ENCODE assay signal across 9 mouse cellular contexts in the genomic region with DNA sequence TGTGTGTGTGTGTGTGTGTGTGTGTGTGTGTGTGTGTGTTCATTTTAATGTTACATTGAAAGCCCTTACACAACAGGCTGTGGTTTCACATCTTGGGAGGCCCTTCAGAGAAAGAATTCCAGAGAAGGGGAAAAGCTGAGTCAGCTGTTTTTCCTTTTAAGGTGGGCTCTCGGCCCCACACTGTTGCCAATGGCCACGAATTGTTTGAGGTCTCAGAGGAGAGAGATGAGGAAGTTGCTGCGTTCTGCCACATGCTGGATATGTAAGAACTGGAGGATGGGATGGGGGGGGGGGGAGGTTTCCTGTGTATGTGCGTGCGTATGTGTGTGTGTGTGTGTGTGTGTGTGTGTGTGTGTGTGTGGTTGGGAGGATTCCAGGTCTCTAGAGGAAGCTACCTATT. TPM values are rescaled to one million over a fixed set of nuclear protein-coding genes. Genes with fewer than 3 reads are reported as not detected.
DNase-seq lines count a peak whose midpoint lies in the region; ATAC-seq lines count a peak whose summit lies in the region.
"Had no signal": no experiment of that assay in that cellular context is flagged by ENCODE, and none has a peak within 500 bp of the region (broad histone marks: within the 10 kb centered on the region; RNA-seq: fewer than 3 reads in every experiment).

No protein-coding gene starts in this region.

- DNase-seq in midbrain, embryonic 10.5 days (ENCODE audit: low spot score) = no peak
- DNase-seq in midbrain, embryonic 14.5 days = no peak
- no peak for DNase-seq in layer of hippocampus, adult 9-11 months
- DNase-seq: adrenal gland, postnatal 25 days had no signal

- no peak overlapping the region for H3K4me3 ChIP-seq in forebrain, embryonic 12.5 days (replicated peaks)
- H3K4me3 ChIP-seq in forebrain, embryonic 15.5 days = no peak overlapping the region
- no peak overlapping the region for H3K4me3 ChIP-seq in midbrain, embryonic 10.5 days
- H3K4me3 ChIP-seq in midbrain, embryonic 14.5 days (replicated peaks; ENCODE audit: low read depth, low read length) = no peak overlapping the region
- H3K4me3 ChIP-seq in intestine, embryonic 16.5 days (ENCODE audit: low read length) = no peak overlapping the region
- no peak overlapping the region for H3K4me3 ChIP-seq in stomach, embryonic 16.5 days (replicated peaks; ENCODE audit: low read length)

- no peaks in the 10 kb centered on the region for H3K9me3 ChIP-seq in forebrain, embryonic 12.5 days
- no peaks in the 10 kb centered on the region for H3K9me3 ChIP-seq in forebrain, embryonic 15.5 days
- no peaks in the 10 kb centered on the region for H3K9me3 ChIP-seq in midbrain, embryonic 10.5 days (replicated peaks)
- H3K9me3 ChIP-seq in midbrain, embryonic 14.5 days (ENCODE audit: control insufficient read depth, low read length) = no peaks in the 10 kb centered on the region
- no peaks in the 10 kb centered on the region for H3K9me3 ChIP-seq in intestine, embryonic 16.5 days (ENCODE audit: control insufficient read depth, low read length)
- no peaks in the 10 kb centered on the region for H3K9me3 ChIP-seq in stomach, embryonic 16.5 days (replicated peaks; ENCODE audit: control insufficient read depth, low read length)

- H3K4me1 ChIP-seq in forebrain, embryonic 12.5 days = peaks cover 16% of the 10 kb centered on the region
- H3K4me1 ChIP-seq in forebrain, embryonic 15.5 days = peaks cover 48% of the 10 kb centered on the region
- peaks cover 46% of the 10 kb centered on the region for H3K4me1 ChIP-seq in midbrain, embryonic 10.5 days
- no peaks in the 10 kb centered on the region for H3K4me1 ChIP-seq in midbrain, embryonic 14.5 days (ENCODE audit: control insufficient read depth, insufficient read depth, low read length)
- H3K4me1 ChIP-seq in intestine, embryonic 16.5 days (ENCODE audit: control insufficient read depth, insufficient read depth, low read length) = peaks cover 34% of the 10 kb centered on the region
- peaks cover 34% of the 10 kb centered on the region for H3K4me1 ChIP-seq in stomach, embryonic 16.5 days (ENCODE audit: control insufficient read depth, insufficient read depth, low read length)

- no peak for ATAC-seq in forebrain, embryonic 12.5 days (ENCODE audit: low FRiP score)
- no peak for ATAC-seq in forebrain, embryonic 15.5 days (replicated peaks)
- ATAC-seq in midbrain, embryonic 14.5 days (ENCODE audit: low FRiP score, low TSS enrichment) = no peak
- 0 out of 2 replicates have a peak, but pooled peaks have one; percentile 16 for ATAC-seq in intestine, embryonic 16.5 days
- ATAC-seq in stomach, embryonic 16.5 days (ENCODE audit: insufficient read depth, low FRiP score) = peak; percentile 49; the same call in 1 of the 2 replicates
- ATAC-seq in CD4-positive, CD25-positive, alpha-beta regulatory T cell, adult 4 months = no peak

- peaks cover 75% of the 10 kb centered on the region for H3K36me3 ChIP-seq in forebrain, embryonic 12.5 days (replicated peaks)
- peaks cover 25% of the 10 kb centered on the region for H3K36me3 ChIP-seq in forebrain, embryonic 15.5 days
- peaks cover 95% of the 10 kb centered on the region for H3K36me3 ChIP-seq in midbrain, embryonic 10.5 days
- H3K36me3 ChIP-seq in midbrain, embryonic 14.5 days (ENCODE audit: control insufficient read depth, insufficient read depth, low read length) = peaks cover 64% of the 10 kb centered on the region
- H3K36me3 ChIP-seq in intestine, embryonic 16.5 days (ENCODE audit: control insufficient read depth, insufficient read depth, low read length) = no peaks in the 10 kb centered on the region
- H3K36me3 ChIP-seq in stomach, embryonic 16.5 days (ENCODE audit: control insufficient read depth, insufficient read depth, low read length) = no peaks in the 10 kb centered on the region

- H3K27me3 ChIP-seq in forebrain, embryonic 12.5 days = no peaks in the 10 kb centered on the region
- H3K27me3 ChIP-seq in forebrain, embryonic 15.5 days = no peaks in the 10 kb centered on the region
- H3K27me3 ChIP-seq in midbrain, embryonic 10.5 days (ENCODE audit: low read depth, poor library complexity, severe bottlenecking) = no peaks in the 10 kb centered on the region
- H3K27me3 ChIP-seq in midbrain, embryonic 14.5 days (ENCODE audit: control insufficient read depth, insufficient read depth, low read length) = no peaks in the 10 kb centered on the region
- no peaks in the 10 kb centered on the region for H3K27me3 ChIP-seq in intestine, embryonic 16.5 days (replicated peaks; ENCODE audit: control insufficient read depth, insufficient read depth, low read length)
- no peaks in the 10 kb centered on the region for H3K27me3 ChIP-seq in stomach, embryonic 16.5 days (ENCODE audit: control insufficient read depth, insufficient read depth, low read length)

- no peak overlapping the region for H3K4me2 ChIP-seq in forebrain, embryonic 12.5 days
- H3K4me2 ChIP-seq in forebrain, embryonic 15.5 days (replicated peaks) = no peak overlapping the region
- no peak overlapping the region for H3K4me2 ChIP-seq in midbrain, embryonic 14.5 days (ENCODE audit: low read length)
- H3K4me2 ChIP-seq in intestine, embryonic 16.5 days (ENCODE audit: low read depth, low read length) = no peak overlapping the region
- no peak overlapping the region for H3K4me2 ChIP-seq in stomach, embryonic 16.5 days (ENCODE audit: low read depth, low read length)

- H3K9ac ChIP-seq in forebrain, embryonic 12.5 days = no peak overlapping the region
- no peak overlapping the region for H3K9ac ChIP-seq in forebrain, embryonic 15.5 days (replicated peaks)
- H3K9ac ChIP-seq in midbrain, embryonic 14.5 days (replicated peaks; ENCODE audit: low read length) = no peak overlapping the region
- H3K9ac ChIP-seq in intestine, embryonic 16.5 days (ENCODE audit: low read depth, low read length) = no peak overlapping the region
- H3K9ac ChIP-seq in stomach, embryonic 16.5 days (ENCODE audit: low read length) = 0 out of 2 replicates have a peak overlapping the region, but pooled peaks have one; percentile 9

- 61% methylated on average over 3 of the region's 5 CpGs for WGBS in forebrain, embryonic 12.5 days
- 50% methylated on average over 4 of the region's 5 CpGs for WGBS in forebrain, embryonic 15.5 days
- 73% methylated on average over 3 of the region's 5 CpGs for WGBS in midbrain, embryonic 10.5 days
- 69% methylated on average over 5 of the region's 5 CpGs for WGBS in midbrain, embryonic 14.5 days
- 31% methylated on average over 5 of the region's 5 CpGs for WGBS in intestine, embryonic 16.5 days
- 36% methylated on average over 5 of the region's 5 CpGs for WGBS in stomach, embryonic 16.5 days

- 0 out of 2 replicates have a peak overlapping the region, but pooled peaks have one; percentile 46 for H3K27ac ChIP-seq in forebrain, embryonic 12.5 days
- no peak overlapping the region for H3K27ac ChIP-seq in forebrain, embryonic 15.5 days (replicated peaks)
- peak overlapping the region; percentile 55; the same call in 1 of the 2 replicates for H3K27ac ChIP-seq in midbrain, embryonic 10.5 days (replicated peaks)
- H3K27ac ChIP-seq in midbrain, embryonic 14.5 days (replicated peaks; ENCODE audit: low read depth, low read length) = no peak overlapping the region
- H3K27ac ChIP-seq in intestine, embryonic 16.5 days (ENCODE audit: low read length) = peak overlapping the region; percentile 55; the same call in 1 of the 2 replicates
- H3K27ac ChIP-seq in stomach, embryonic 16.5 days (ENCODE audit: low read length) = peak overlapping the region; percentile 84

RNA-seq across cellular contexts. Expression of a gene that starts 24.7 kb away (rescaled TPM):
- polyA plus RNA-seq in forebrain, embryonic 12.5 days (2016; fragmentation: Nextera tagmentation; extraction: Ambion mirVana) = 21.3 and 22.0 TPM in 2 replicates
- 15.7 and 18.7 TPM in 2 replicates for polyA plus RNA-seq in forebrain, embryonic 15.5 days (2015; fragmentation: Nextera tagmentation; extraction: Ambion mirVana)
- 14.1 and 18.2 TPM in 2 replicates for polyA plus RNA-seq in midbrain, embryonic 10.5 days (2016; fragmentation: Nextera tagmentation; extraction: Ambion mirVana)
- polyA plus RNA-seq in midbrain, embryonic 14.5 days (2014; fragmentation: Nextera tagmentation; extraction: Ambion mirVana) = 14.3 and 17.0 TPM in 2 replicates
- 5.2 and 5.3 TPM in 2 replicates for polyA plus RNA-seq in intestine, embryonic 16.5 days (2015; fragmentation: Nextera tagmentation; extraction: Ambion mirVana)
- polyA plus RNA-seq in stomach, embryonic 16.5 days (2015; fragmentation: Nextera tagmentation; extraction: Ambion mirVana) = 8.5 and 9.3 TPM in 2 replicates
- polyA plus RNA-seq in CD4-positive, CD25-positive, alpha-beta regulatory T cell, adult 4 months (2017; shearing (Covaris generic)) = 1 to 10 TPM in 1 of 2 experiments, under 1 TPM in 1; 0.78 to 1.1 TPM

RNA-seq across cellular contexts. Expression of a gene that starts 39.8 kb away (rescaled TPM):
- 52.8 and 53.1 TPM in 2 replicates for polyA plus RNA-seq in forebrain, embryonic 12.5 days (2016; fragmentation: Nextera tagmentation; extraction: Ambion mirVana)
- polyA plus RNA-seq in forebrain, embryonic 15.5 days (2015; fragmentation: Nextera tagmentation; extraction: Ambion mirVana) = 46.8 and 48.3 TPM in 2 replicates
- 34.6 and 37.7 TPM in 2 replicates for polyA plus RNA-seq in midbrain, embryonic 10.5 days (2016; fragmentation: Nextera tagmentation; extraction: Ambion mirVana)
- polyA plus RNA-seq in midbrain, embryonic 14.5 days (2014; fragmentation: Nextera tagmentation; extraction: Ambion mirVana) = 52.5 and 53.5 TPM in 2 replicates
- 19.1 and 24.1 TPM in 2 replicates for polyA plus RNA-seq in intestine, embryonic 16.5 days (2015; fragmentation: Nextera tagmentation; extraction: Ambion mirVana)
- polyA plus RNA-seq in stomach, embryonic 16.5 days (2015; fragmentation: Nextera tagmentation; extraction: Ambion mirVana) = 32.1 and 33.7 TPM in 2 replicates
- 100 to 1,000 TPM in 1 of 2 experiments, 10 to 100 TPM in 1; 97.4 to 119 TPM for polyA plus RNA-seq in CD4-positive, CD25-positive, alpha-beta regulatory T cell, adult 4 months (2017; shearing (Covaris generic))

Comparison
In these comparisons a context has a peak if more than half of its experiments do, and no peak if none do; other contexts are left out.
1. H3K27ac ChIP-seq: peak in forebrain, embryonic 12.5 days (single experiment), midbrain, embryonic 10.5 days (single experiment), intestine, embryonic 16.5 days (single experiment) and stomach, embryonic 16.5 days (single experiment); none in forebrain, embryonic 15.5 days (single experiment) and midbrain, embryonic 14.5 days (single experiment).
2. ATAC-seq: peak in intestine, embryonic 16.5 days (single experiment) and stomach, embryonic 16.5 days (single experiment); none in forebrain, embryonic 12.5 days (single experiment), forebrain, embryonic 15.5 days (single experiment), midbrain, embryonic 14.5 days (single experiment) and CD4-positive, CD25-positive, alpha-beta regulatory T cell, adult 4 months (single experiment).